Mouse (Mus musculus) lung, postnatal 0 days (tissue): ENCODE measurements around the gene Gab1.

Experiments used
- CTCF ChIP-seq: IDR thresholded peaks from 2 replicates; pipeline ENCODE4 v1.5.1; 2016; ENCODE audit warnings: antibody characterized with exemption, mild to moderate bottlenecking
- EP300 ChIP-seq: IDR thresholded peaks from 2 replicates; pipeline ENCODE4 v1.6.1; 2016; ENCODE audit warnings: antibody characterized with exemption, mild to moderate bottlenecking, control low read depth

- no peak for TF ChIP-seq EP300
- no peak for TF ChIP-seq CTCF
Measured at GRCm38 (mm10) chr8:80823250-80823649, 57.1 kb downstream of the Gab1 start.
